Mouse (Mus musculus): ENCODE measurements around the gene Maml3. TPM values are rescaled to one million over a fixed set of nuclear protein-coding genes. Genes with fewer than 3 reads are reported as not detected.
A peak's percentile ranks its signal among the peaks of the same experiment; 100 is the strongest.

Maml3 gene
- total and polyA plus RNA-seq, 3 experiments = 0.81 to 1.8 (median 0.98) TPM

DNA sequence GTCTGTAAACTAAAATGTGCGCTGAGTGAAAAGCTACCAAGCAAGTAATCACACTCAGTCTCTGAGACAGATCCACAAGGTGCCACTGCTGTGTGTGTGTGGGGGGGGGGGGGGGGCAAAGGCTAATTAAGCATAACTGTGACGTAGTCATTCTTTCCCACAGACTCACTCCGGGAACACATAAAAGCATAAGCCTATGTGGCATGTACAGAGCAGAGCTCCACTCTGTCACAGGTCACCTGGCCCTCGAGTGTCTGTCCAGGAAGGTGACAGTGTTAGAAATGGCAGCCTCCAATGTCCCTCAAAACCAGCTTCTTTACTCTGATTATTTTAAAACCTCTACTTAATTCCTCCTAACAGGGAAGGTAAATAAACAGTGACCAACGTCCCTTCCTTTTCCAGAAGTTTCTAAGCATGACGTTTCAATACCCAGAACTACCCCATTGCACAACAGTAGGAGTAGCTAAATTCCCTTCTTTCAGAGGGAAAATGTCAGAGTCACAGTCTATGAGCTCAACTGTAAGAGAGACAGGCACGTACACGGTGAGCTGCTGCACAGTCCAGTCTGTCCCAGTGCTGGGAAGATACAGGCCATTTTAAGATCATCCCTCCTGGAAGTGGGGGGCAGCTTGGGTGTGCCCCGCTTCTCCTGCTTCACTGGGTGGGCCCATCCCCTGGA is 93.7 kb downstream of the Maml3 start:
- Histone ChIP-seq H3K36me3 (replicated peaks in 1 of 2; ENCODE audit: control insufficient read depth in 1 of 2, insufficient read depth in 1 of 2, low read length in 1 of 2) (no peaks in the 10 kb centered on the region), H3K4me1 (ENCODE audit: control insufficient read depth in 1 of 2, insufficient read depth in 2 of 2) (peaks cover 5 to 13% of the 10 kb centered on the region in 2 experiments), H3K27ac (ENCODE audit: insufficient read depth, low read depth) (no peak overlapping the region), H3K4me3 (replicated peaks in 1 of 3; ENCODE audit: low read depth in 2 of 3, low read length in 2 of 3, poor library complexity in 1 of 3) (no peak overlapping the region), H3K4me2 (ENCODE audit: insufficient read depth, low read depth, poor library complexity, severe bottlenecking) (no peak overlapping the region), H3K9me3 (replicated peaks; ENCODE audit: low read length) (peaks cover 2% of the 10 kb centered on the region), H3K27me3 (replicated peaks) (no peaks in the 10 kb centered on the region), H3K9ac (ENCODE audit: insufficient read depth, low read depth) (no peak overlapping the region), H3K79me2 (replicated peaks; ENCODE audit: control insufficient read depth, extremely low read depth, insufficient read depth, poor library complexity, severe bottlenecking) (no peaks in the 10 kb centered on the region)
- no peak for TF ChIP-seq HCFC1 (IDR thresholded peaks at IDR 0.05; ENCODE audit: low read depth, low read length)
- TF ChIP-seq ZC3H11A (IDR thresholded peaks at IDR 0.05; ENCODE audit: low read depth, low read length) = no peak
- TF ChIP-seq GABPA (IDR thresholded peaks at IDR 0.05; ENCODE audit: insufficient replicate concordance, low read depth, low read length) = no peak
- TF ChIP-seq POLR2AphosphoS2 (IDR thresholded peaks at IDR 0.05; ENCODE audit: low read depth, low read length) = no peak
- no peak for TF ChIP-seq EP300 (IDR thresholded peaks at IDR 0.05; ENCODE audit: low read length)
- no peak for TF ChIP-seq ZMIZ1 (IDR thresholded peaks at IDR 0.05; ENCODE audit: low read depth, low read length)
- TF ChIP-seq RAD21 (IDR thresholded peaks at IDR 0.05; ENCODE audit: low read depth, low read length) = no peak
- no peak for TF ChIP-seq CHD2 (IDR thresholded peaks at IDR 0.05; ENCODE audit: low read length)
- TF ChIP-seq JUND (conservative IDR thresholded peaks at IDR 0.05; ENCODE audit: low read depth, low read length) = no peak
- no peak for TF ChIP-seq UBTF (IDR thresholded peaks at IDR 0.05; ENCODE audit: low read depth, low read length)
- no peak for TF ChIP-seq CTCF (conservative IDR thresholded peaks at IDR 0.05 in 1 of 2, IDR thresholded peaks at IDR 0.05 in 1 of 2; ENCODE audit: low read depth in 2 of 2, low read length in 2 of 2)
- TF ChIP-seq PAX5 (IDR thresholded peaks at IDR 0.05; ENCODE audit: low read length) = no peak
- no peak for TF ChIP-seq ETS1 (conservative IDR thresholded peaks at IDR 0.05; ENCODE audit: low read depth, low read length)
- no peak for TF ChIP-seq USF2 (conservative IDR thresholded peaks at IDR 0.05; ENCODE audit: low read depth, low read length)
- TF ChIP-seq E2F4 (IDR thresholded peaks at IDR 0.05; ENCODE audit: insufficient replicate concordance, low read depth, low read length) = no peak
- TF ChIP-seq JUN (IDR thresholded peaks at IDR 0.05; ENCODE audit: insufficient read depth, low read depth, low read length) = no peak
- TF ChIP-seq ZNF384 (IDR thresholded peaks at IDR 0.05; ENCODE audit: low read depth, low read length) = no peak
- TF ChIP-seq BHLHE40 (IDR thresholded peaks at IDR 0.05; ENCODE audit: low read depth, low read length) = no peak
- TF ChIP-seq MYC (IDR thresholded peaks at IDR 0.05; ENCODE audit: low read depth, low read length) = no peak
- dilution Hi-C loops (cut with MboI; ENCODE audit: extremely low pct_ligation_motif_present, extremely low pct_unique_long_range_greater_than_20kb, low sequenced_read_pairs) (no loop called here), in situ Hi-C loops (cut with MboI; ENCODE audit: low pct_ligation_motif_present, low pct_unique_long_range_greater_than_20kb, low sequenced_read_pairs) (loop anchor here (25.0 kb wide), 1 partner anchor 299 kb away; no protein-coding TSS in a partner anchor)
- DNase-seq (ENCODE audit: extremely low read depth) = no peak

DNA sequence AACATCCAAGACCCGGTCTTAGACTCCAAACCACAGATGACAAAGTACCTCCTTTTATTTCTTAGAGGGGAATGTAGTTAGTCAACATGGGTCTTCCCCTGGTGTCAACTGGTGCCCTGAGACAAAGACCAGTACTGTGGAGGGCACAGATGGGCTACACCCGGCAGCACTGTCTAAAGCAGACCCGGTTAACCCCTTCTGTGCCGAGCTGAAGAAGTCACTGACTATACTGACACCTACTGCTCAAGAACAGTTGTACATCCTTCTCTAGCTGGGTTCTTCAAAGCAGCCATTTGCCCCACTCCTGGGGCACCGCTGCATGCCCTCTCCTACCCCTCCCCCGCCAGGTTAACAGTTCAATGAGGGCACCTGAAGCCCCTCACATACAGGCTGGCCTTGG is 95.6 kb downstream of the Maml3 start:
- Histone ChIP-seq H3K79me2 (replicated peaks; ENCODE audit: control insufficient read depth, extremely low read depth, insufficient read depth, poor library complexity, severe bottlenecking) (no peaks in the 10 kb centered on the region), H3K4me3 (replicated peaks in 1 of 3; ENCODE audit: low read depth in 2 of 3, low read length in 2 of 3, poor library complexity in 1 of 3) (no peak overlapping the region), H3K36me3 (replicated peaks in 1 of 2; ENCODE audit: control insufficient read depth in 1 of 2, insufficient read depth in 1 of 2, low read length in 1 of 2) (no peaks in the 10 kb centered on the region), H3K4me1 (ENCODE audit: control insufficient read depth in 1 of 2, insufficient read depth in 2 of 2) (peaks cover 5 to 13% of the 10 kb centered on the region in 2 experiments), H3K4me2 (ENCODE audit: insufficient read depth, low read depth, poor library complexity, severe bottlenecking) (no peak overlapping the region), H3K9me3 (replicated peaks; ENCODE audit: low read length) (peaks cover 2% of the 10 kb centered on the region), H3K27me3 (replicated peaks) (no peaks in the 10 kb centered on the region), H3K27ac (ENCODE audit: insufficient read depth, low read depth) (no peak overlapping the region), H3K9ac (ENCODE audit: insufficient read depth, low read depth) (no peak overlapping the region)
- peak; percentile 50 for DNase-seq (ENCODE audit: extremely low read depth)
- dilution Hi-C loops (cut with MboI; ENCODE audit: extremely low pct_ligation_motif_present, extremely low pct_unique_long_range_greater_than_20kb, low sequenced_read_pairs) = no loop called here
- TF ChIP-seq TCF12 (IDR thresholded peaks at IDR 0.05; ENCODE audit: low read depth, low read length) (0 out of 2 replicates have a peak, but pooled peaks have one; percentile 28), CTCF (conservative IDR thresholded peaks at IDR 0.05 in 1 of 2, IDR thresholded peaks at IDR 0.05 in 1 of 2; ENCODE audit: low read depth in 2 of 2, low read length in 2 of 2) (peak; percentile 27 to 84; a peak in 3 of 4 replicates), CHD2 (IDR thresholded peaks at IDR 0.05; ENCODE audit: low read length) (no peak; the same call in 1 of the 2 replicates), TBP (conservative IDR thresholded peaks at IDR 0.05; ENCODE audit: low read depth, low read length) (no peak), USF2 (conservative IDR thresholded peaks at IDR 0.05; ENCODE audit: low read depth, low read length) (no peak), RAD21 (IDR thresholded peaks at IDR 0.05; ENCODE audit: low read depth, low read length) (peak; percentile 87), RCOR1 (conservative IDR thresholded peaks at IDR 0.05; ENCODE audit: low read depth, low read length) (no peak), MAZ (IDR thresholded peaks at IDR 0.05; ENCODE audit: low read depth, low read length) (no peak), MAFK (IDR thresholded peaks at IDR 0.05; ENCODE audit: insufficient replicate concordance, low read length) (no peak), GABPA (IDR thresholded peaks at IDR 0.05; ENCODE audit: insufficient replicate concordance, low read depth, low read length) (no peak), ZC3H11A (IDR thresholded peaks at IDR 0.05; ENCODE audit: low read depth, low read length) (peak; percentile 54), SMC3 (IDR thresholded peaks at IDR 0.05; ENCODE audit: low read depth, low read length) (peak; percentile 90), MYC (IDR thresholded peaks at IDR 0.05; ENCODE audit: low read depth, low read length) (0 out of 2 replicates have a peak, but pooled peaks have one; percentile 15), MXI1 (IDR thresholded peaks at IDR 0.05; ENCODE audit: low read depth, low read length) (no peak), IRF4 (IDR thresholded peaks at IDR 0.05; ENCODE audit: low read depth, low read length) (peak; percentile 52; the same call in 1 of the 2 replicates)
- in situ Hi-C loops (cut with MboI; ENCODE audit: low pct_ligation_motif_present, low pct_unique_long_range_greater_than_20kb, low sequenced_read_pairs) = loop anchor here (25.0 kb wide), 1 partner anchor 297 kb away; no protein-coding TSS in a partner anchor

Data from CH12.LX (cell line).